Mouse (Mus musculus) stomach, postnatal 0 days (tissue): Measurements from ENCODE around the gene Ap3d1.

Experiments
- CTCF ChIP-seq: IDR thresholded peaks from 2 replicates; pipeline ENCODE4 v1.5.1; 2016; ENCODE audit warnings: antibody characterized with exemption, low read depth, mild to moderate bottlenecking, moderate library complexity
- EP300 ChIP-seq: optimal IDR thresholded peaks from 2 replicates; pipeline ENCODE3; 2016; ENCODE audit warnings: antibody characterized with exemption

DNA sequence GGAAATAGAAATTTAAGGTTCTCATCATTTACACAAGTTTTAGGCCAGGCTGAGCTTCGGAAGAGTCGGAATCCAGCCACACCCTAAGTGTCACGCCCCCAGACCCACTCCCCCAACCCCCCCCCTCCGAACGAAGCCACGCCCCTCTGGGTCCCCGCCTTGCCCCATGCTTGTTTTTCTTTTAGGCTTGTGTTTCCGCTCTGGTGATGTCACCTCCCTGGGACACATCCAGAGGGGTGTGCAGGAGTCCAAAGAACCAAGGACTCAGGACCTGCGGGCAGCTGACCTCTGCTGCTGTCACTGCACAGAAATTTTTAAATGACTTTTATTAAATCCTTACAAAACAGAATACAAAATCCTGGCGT is 77.1 kb downstream of the Ap3d1 start:
- TF ChIP-seq CTCF: no peak
- TF ChIP-seq EP300: no peak
